Mouse (Mus musculus): ENCODE data around the gene Pagr1b. TPM values are rescaled to one million over a fixed set of nuclear protein-coding genes. Genes with fewer than 3 reads are reported as not detected.
A peak's percentile ranks its signal among the peaks of the same experiment; 100 is the strongest.

Gene Pagr1b
- polyA plus RNA-seq, 1 experiment from 2014 or later, result not detected

GRCm38 (mm10) chr7:127011051-127011450, 5.2 kb downstream of the Pagr1b start:
- no peak for ATAC-seq (ENCODE audit: borderline replicate concordance, extremely low read depth, low FRiP score, low TSS enrichment)
- WGBS, result 93% methylated on average over 2 of the region's 2 CpGs
- no peak overlapping the region for H3K4me2 ChIP-seq
- no peak overlapping the region for H3K9ac ChIP-seq
- H3K27ac ChIP-seq, result no peak overlapping the region
- no peaks in the 10 kb centered on the region for H3K9me3 ChIP-seq
- no peak overlapping the region for H3K4me3 ChIP-seq
- H3K27me3 ChIP-seq, result no peaks in the 10 kb centered on the region
- H3K4me1 ChIP-seq, result peaks cover 37% of the 10 kb centered on the region
- H3K36me3 ChIP-seq, result peaks cover 18% of the 10 kb centered on the region

DNA sequence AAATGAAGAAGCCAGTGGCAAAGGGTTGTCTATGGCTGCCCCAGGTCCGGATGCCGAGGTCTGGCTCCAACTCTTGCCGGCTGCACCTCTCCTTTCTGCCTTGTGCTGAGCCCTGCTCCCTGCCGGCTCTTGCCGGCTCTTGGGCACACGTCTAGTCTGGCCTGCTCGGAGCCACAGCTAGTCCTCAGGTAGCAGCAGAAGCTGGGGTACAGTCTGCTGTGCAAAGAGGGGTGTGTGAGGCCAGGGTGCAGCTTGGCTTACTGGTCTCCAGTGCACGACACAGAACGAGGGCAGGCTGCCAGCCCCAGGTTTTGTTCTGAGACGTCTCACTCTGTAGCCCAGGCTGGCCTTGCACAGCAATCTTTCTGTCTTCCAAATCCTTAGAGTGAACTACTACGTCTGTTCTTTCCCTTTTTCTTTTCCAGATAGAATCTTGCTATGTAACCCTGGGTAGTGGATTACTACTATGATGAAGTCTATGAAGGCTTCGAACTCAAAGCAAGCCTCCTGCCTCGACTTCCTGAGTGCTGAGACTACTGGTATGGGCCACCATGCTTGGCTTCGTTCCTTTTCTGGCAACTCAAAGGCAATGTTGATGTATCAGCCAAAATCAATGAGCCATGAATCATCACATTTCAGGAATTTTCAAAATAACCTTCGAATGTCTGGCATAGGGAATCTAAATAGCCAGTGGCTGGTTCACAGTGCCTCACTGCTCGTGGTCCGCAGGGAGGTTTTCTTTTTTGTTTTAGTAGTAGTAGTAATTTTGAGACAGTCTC, 6.8 kb downstream of the Pagr1b start:
- H3K4me3 ChIP-seq, result no peak overlapping the region
- no peak overlapping the region for H3K4me2 ChIP-seq
- no peak for ATAC-seq (ENCODE audit: borderline replicate concordance, extremely low read depth, low FRiP score, low TSS enrichment)
- no peak overlapping the region for H3K9ac ChIP-seq
- peaks cover 10% of the 10 kb centered on the region for H3K36me3 ChIP-seq
- H3K27ac ChIP-seq, result peak overlapping the region; percentile 48; the same call in 1 of the 2 replicates
- peaks cover 22% of the 10 kb centered on the region for H3K4me1 ChIP-seq
- no peaks in the 10 kb centered on the region for H3K9me3 ChIP-seq
- 79% methylated on average over 17 of the region's 17 CpGs for WGBS
- H3K27me3 ChIP-seq, result no peaks in the 10 kb centered on the region

- peak; percentile 79 for ATAC-seq (ENCODE audit: borderline replicate concordance, extremely low read depth, low FRiP score, low TSS enrichment)
- H3K27me3 ChIP-seq, result no peaks in the 10 kb centered on the region
- H3K4me3 ChIP-seq, result no peak overlapping the region
- 43% methylated on average over 9 of the region's 9 CpGs for WGBS
- peaks cover 12% of the 10 kb centered on the region for H3K4me1 ChIP-seq
- H3K27ac ChIP-seq, result peak overlapping the region; percentile 48
- H3K36me3 ChIP-seq, result peaks cover 8% of the 10 kb centered on the region
- H3K9ac ChIP-seq, result no peak overlapping the region
- peak overlapping the region; percentile 5; the same call in 1 of the 2 replicates for H3K4me2 ChIP-seq
- no peaks in the 10 kb centered on the region for H3K9me3 ChIP-seq
These were observed 7.9 kb downstream of the Pagr1b start for GRCm38 (mm10) chr7:127008239-127009019.

DNA sequence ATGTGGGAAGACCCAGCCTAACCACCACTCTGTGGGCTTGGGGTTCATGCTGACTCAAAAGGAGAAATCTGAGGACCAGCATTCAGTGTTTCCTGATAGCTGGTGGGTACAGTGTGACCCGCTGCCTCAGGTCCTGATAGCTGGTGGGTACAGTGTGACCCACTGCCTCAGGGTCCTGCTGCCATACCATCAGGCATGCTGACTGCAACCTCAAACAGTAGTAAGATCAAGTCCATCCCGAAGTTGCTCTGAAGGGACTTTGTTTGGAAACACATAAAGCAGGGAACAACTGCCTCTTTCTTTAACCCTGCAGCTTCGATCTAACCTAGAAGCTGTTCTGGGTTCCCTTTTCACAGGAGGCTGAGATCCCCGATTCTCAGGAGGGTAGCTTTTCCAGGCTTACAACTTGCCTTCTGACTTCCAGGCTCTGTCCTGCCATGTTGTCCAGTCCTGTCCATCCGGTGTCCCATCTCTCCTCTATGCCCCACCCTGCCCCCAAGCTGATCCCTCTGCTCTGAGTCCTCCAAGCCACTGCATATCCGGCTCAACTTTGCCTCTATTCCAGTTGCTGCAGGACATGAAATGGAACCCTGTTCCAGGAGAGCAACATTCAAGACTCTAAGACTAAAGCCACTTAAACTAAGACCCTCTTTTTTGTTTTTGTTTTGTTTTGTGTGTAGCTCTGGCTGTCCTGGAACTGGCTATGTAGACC, 8.8 kb downstream of the Pagr1b start:
- Histone ChIP-seq H3K9me3 (no peaks in the 10 kb centered on the region), H3K27ac (no peak overlapping the region), H3K4me3 (no peak overlapping the region), H3K27me3 (no peaks in the 10 kb centered on the region), H3K4me2 (no peak overlapping the region), H3K4me1 (peaks cover 7% of the 10 kb centered on the region), H3K9ac (no peak overlapping the region), H3K36me3 (no peaks in the 10 kb centered on the region)
- no peak for ATAC-seq (ENCODE audit: borderline replicate concordance, extremely low read depth, low FRiP score, low TSS enrichment)
- WGBS, result 75% methylated on average over 6 of the region's 6 CpGs

- Histone ChIP-seq H3K9me3 (no peaks in the 10 kb centered on the region), H3K4me3 (no peak overlapping the region), H3K36me3 (no peaks in the 10 kb centered on the region), H3K27me3 (no peaks in the 10 kb centered on the region), H3K27ac (no peak overlapping the region), H3K4me2 (no peak overlapping the region), H3K9ac (no peak overlapping the region), H3K4me1 (peaks cover 3% of the 10 kb centered on the region)
- 83% methylated on average over 4 of the region's 4 CpGs for WGBS
- ATAC-seq (ENCODE audit: borderline replicate concordance, extremely low read depth, low FRiP score, low TSS enrichment), result no peak
These were observed 12.0 kb downstream of the Pagr1b start for GRCm38 (mm10) chr7:127004122-127004875.

GRCm38 (mm10) chr7:127003620-127004019, 12.7 kb downstream of the Pagr1b start:
- no peaks in the 10 kb centered on the region for H3K27me3 ChIP-seq
- ATAC-seq (ENCODE audit: borderline replicate concordance, extremely low read depth, low FRiP score, low TSS enrichment), result no peak
- H3K4me1 ChIP-seq, result no peaks in the 10 kb centered on the region; the same call in 1 of the 2 replicates
- H3K9me3 ChIP-seq, result no peaks in the 10 kb centered on the region
- H3K9ac ChIP-seq, result no peak overlapping the region
- WGBS, result 82% methylated on average over 5 of the region's 5 CpGs
- H3K27ac ChIP-seq, result no peak overlapping the region
- H3K4me3 ChIP-seq, result no peak overlapping the region
- no peak overlapping the region for H3K4me2 ChIP-seq
- H3K36me3 ChIP-seq, result no peaks in the 10 kb centered on the region

GRCm38 (mm10) chr7:126999568-126999967, 16.7 kb downstream of the Pagr1b start:
- Histone ChIP-seq H3K36me3 (no peaks in the 10 kb centered on the region; the same call in 1 of the 2 replicates), H3K27me3 (no peaks in the 10 kb centered on the region), H3K9ac (no peak overlapping the region), H3K27ac (no peak overlapping the region), H3K9me3 (no peaks in the 10 kb centered on the region), H3K4me2 (no peak overlapping the region), H3K4me1 (no peaks in the 10 kb centered on the region), H3K4me3 (no peak overlapping the region)
- 59% methylated on average over 10 of the region's 10 CpGs for WGBS
- no peak for ATAC-seq (ENCODE audit: borderline replicate concordance, extremely low read depth, low FRiP score, low TSS enrichment)

- no peaks in the 10 kb centered on the region for H3K9me3 ChIP-seq
- no peak overlapping the region for H3K4me2 ChIP-seq
- H3K27ac ChIP-seq, result no peak overlapping the region
- no peak overlapping the region for H3K9ac ChIP-seq
- no peaks in the 10 kb centered on the region; the same call in 1 of the 2 replicates for H3K36me3 ChIP-seq
- no peak for ATAC-seq (ENCODE audit: borderline replicate concordance, extremely low read depth, low FRiP score, low TSS enrichment)
- no peak overlapping the region for H3K4me3 ChIP-seq
- no peaks in the 10 kb centered on the region for H3K4me1 ChIP-seq
- H3K27me3 ChIP-seq, result no peaks in the 10 kb centered on the region
- WGBS, result 83% methylated on average over 4 of the region's 4 CpGs
These were observed 19.8 kb downstream of the Pagr1b start for GRCm38 (mm10) chr7:126996449-126996848.

DNA sequence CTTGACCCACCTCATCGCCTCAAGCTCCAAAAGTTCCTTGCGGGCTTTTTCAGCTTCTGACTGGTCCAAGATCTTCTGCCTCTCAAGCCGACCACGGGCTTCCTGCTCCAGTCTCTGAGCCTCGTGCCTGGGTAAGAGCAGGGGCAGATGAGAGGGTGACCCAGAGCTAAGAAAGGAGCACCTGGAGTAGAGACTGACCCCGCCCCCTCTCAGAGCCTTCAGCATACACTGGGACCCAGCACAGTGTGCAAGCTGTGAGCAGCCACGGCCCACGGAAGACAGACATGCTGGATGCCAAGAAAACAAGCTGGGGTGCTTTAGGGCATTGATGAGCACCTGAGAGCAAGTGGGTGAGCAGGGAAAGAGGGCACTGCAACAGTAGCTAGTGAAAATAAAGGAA, 27.5 kb downstream of the Pagr1b start:
- 56% methylated on average over 8 of the region's 8 CpGs for WGBS
- no peak for ATAC-seq (ENCODE audit: borderline replicate concordance, extremely low read depth, low FRiP score, low TSS enrichment)
- no peaks in the 10 kb centered on the region for H3K36me3 ChIP-seq

DNA sequence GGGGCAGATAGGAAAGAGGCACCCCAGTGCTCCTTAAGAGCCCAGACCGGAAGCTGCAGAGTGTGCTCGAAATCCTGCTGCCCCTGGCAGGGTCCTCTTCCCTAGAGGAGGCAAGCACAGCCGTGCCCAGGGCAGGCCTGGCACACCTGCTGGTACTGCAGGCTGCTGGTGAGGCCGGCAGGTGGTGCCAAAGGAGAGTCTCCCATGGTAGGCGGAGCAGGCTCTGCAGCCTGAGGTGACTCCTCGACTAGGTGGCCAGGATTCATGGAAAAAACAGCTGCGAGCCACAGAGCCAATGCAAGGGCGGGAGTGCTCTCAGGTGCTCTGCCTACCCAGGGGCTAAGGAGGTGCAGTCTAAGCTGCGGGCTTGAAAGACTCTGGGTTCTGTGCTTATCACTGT, 30.0 kb downstream of the Pagr1b start:
- no peak for ATAC-seq (ENCODE audit: borderline replicate concordance, extremely low read depth, low FRiP score, low TSS enrichment)

More for the DNA sequence above, 27.5 kb downstream of the Pagr1b start:
- H3K4me1 ChIP-seq, result no peaks in the 10 kb centered on the region
- no peaks in the 10 kb centered on the region for H3K27me3 ChIP-seq
- no peak overlapping the region for H3K4me2 ChIP-seq
- H3K27ac ChIP-seq, result no peak overlapping the region
- H3K4me3 ChIP-seq, result no peak overlapping the region
- H3K9me3 ChIP-seq, result no peaks in the 10 kb centered on the region
- no peak overlapping the region for H3K9ac ChIP-seq

More for the DNA sequence above, 30.0 kb downstream of the Pagr1b start:
- H3K4me2 ChIP-seq, result no peak overlapping the region
- no peaks in the 10 kb centered on the region for H3K27me3 ChIP-seq
- H3K27ac ChIP-seq, result no peak overlapping the region
- H3K9ac ChIP-seq, result no peak overlapping the region
- WGBS, result 31% methylated on average over 9 of the region's 9 CpGs
- H3K4me1 ChIP-seq, result no peaks in the 10 kb centered on the region
- H3K36me3 ChIP-seq, result no peaks in the 10 kb centered on the region
- no peaks in the 10 kb centered on the region for H3K9me3 ChIP-seq
- no peak overlapping the region for H3K4me3 ChIP-seq
